Mouse (Mus musculus) heart, postnatal 14 days (tissue): Measurements from ENCODE around the gene Pinlyp. TPM values are rescaled to one million over a fixed set of nuclear protein-coding genes. Genes with fewer than 3 reads are reported as not detected.
"Not testable (repeated sequence)": the region's sequence is repeated elsewhere in the genome, so short reads cannot be mapped to it uniquely, and the experiment has no call there.

ENCODE experiments used
- DNase-seq, 2 experiments: peaks; one replicate each; pipeline ENCODE4 v3.0.0; 2021 to 2022
- intact Hi-C: fragments of 180-260 bp; cut with DNase I; formaldehyde crosslinking; loops from one replicate; pipeline ENCODE4 v1.15.1; 2025
- total RNA-seq, 2 experiments: library from RNA; stranded (reverse); gene quantifications; 2 replicates each; pipeline ENCODE4 v1.2.3; 2021

Gene Pinlyp
- total RNA-seq, 2 experiments from 2014 or later, result not detected

GRCm38 (mm10) chr7:24530062-24530931, 15.6 kb downstream of the Pinlyp start, which contains the start of gene Irgq:
TSS of gene Irgq (plus strand) at chr7:24530689.
- intact Hi-C loops, result loop anchor here (1.0 kb wide), 2 partner anchors 17 to 23 kb away; partner anchors contain the start of gene Zfp428
- DNase-seq, result peak; percentile 99

GRCm38 (mm10) chr7:24529580-24529979, 16.3 kb downstream of the Pinlyp start:
- DNase-seq, result no peak
- intact Hi-C loops, result no loop called here

GRCm38 (mm10) chr7:24528861-24529260, 17.1 kb downstream of the Pinlyp start:
- intact Hi-C loops, result no loop called here
- no peak for DNase-seq

GRCm38 (mm10) chr7:24525686-24526420, 20.1 kb downstream of the Pinlyp start:
- intact Hi-C loops, result no loop called here
- no peak for DNase-seq

- intact Hi-C loops, result no loop called here
- no peak for DNase-seq
Measured at GRCm38 (mm10) chr7:24524978-24525377, 20.9 kb downstream of the Pinlyp start.

- no peak for DNase-seq
- intact Hi-C loops, result no loop called here
Measured at GRCm38 (mm10) chr7:24523723-24524122, 22.2 kb downstream of the Pinlyp start.

GRCm38 (mm10) chr7:24522805-24523204, 23.1 kb downstream of the Pinlyp start:
- intact Hi-C loops, result no loop called here
- no peak for DNase-seq

- not testable (repeated sequence) for DNase-seq
Measured at GRCm38 (mm10) chr7:24520054-24520453, 25.9 kb downstream of the Pinlyp start.

GRCm38 (mm10) chr7:24519130-24519529, 26.8 kb downstream of the Pinlyp start:
- DNase-seq, result no peak
- intact Hi-C loops, result no loop called here

More at GRCm38 (mm10) chr7:24520054-24520453, 25.9 kb downstream of the Pinlyp start:
- intact Hi-C loops, result not testable (repeated sequence)

GRCm38 (mm10) chr7:24517654-24518053, 28.3 kb downstream of the Pinlyp start:
- DNase-seq, result no peak
- intact Hi-C loops, result no loop called here

- intact Hi-C loops, result no loop called here
- DNase-seq, result no peak
Measured at GRCm38 (mm10) chr7:24517077-24517476, 28.8 kb downstream of the Pinlyp start.

GRCm38 (mm10) chr7:24516319-24516718, 29.6 kb downstream of the Pinlyp start:
- DNase-seq, intact Hi-C loops: not testable (repeated sequence)

- intact Hi-C loops, result no loop called here
- DNase-seq, result no peak
Measured at GRCm38 (mm10) chr7:24512355-24512754, 33.6 kb downstream of the Pinlyp start, which contains the start of gene AC161166.1. TSS of gene AC161166.1 (minus strand) at chr7:24512455.

GRCm38 (mm10) chr7:24507726-24508114, 38.2 kb downstream of the Pinlyp start:
- no peak for DNase-seq

GRCm38 (mm10) chr7:24506838-24507725, 38.8 kb downstream of the Pinlyp start, which contains the start of gene Zfp428:
TSS of gene Zfp428 (plus strand) at chr7:24507006.
- intact Hi-C loops, result loop anchor here (1.0 to 5.0 kb wide), 2 partner anchors 23 to 35 kb away; partner anchors contain the start of gene Irgq
- peak; percentile 91 for DNase-seq

More at GRCm38 (mm10) chr7:24507726-24508114, 38.2 kb downstream of the Pinlyp start:
- intact Hi-C loops, result loop anchor here (1.0 to 5.0 kb wide), 2 partner anchors 23 to 35 kb away; partner anchors contain the start of gene Irgq

GRCm38 (mm10) chr7:24506476-24506837, 39.5 kb downstream of the Pinlyp start:
- peak; percentile 25 to 74 for DNase-seq
- intact Hi-C loops, result loop anchor here (5.0 kb wide), 1 partner anchor 34 kb away; no protein-coding TSS in a partner anchor

GRCm38 (mm10) chr7:24506065-24506459, 39.9 kb downstream of the Pinlyp start:
- intact Hi-C loops, result loop anchor here (5.0 kb wide), 1 partner anchor 34 kb away; no protein-coding TSS in a partner anchor
- peak; percentile 23 to 41 for DNase-seq

GRCm38 (mm10) chr7:24505447-24506064, 40.4 kb downstream of the Pinlyp start:
- intact Hi-C loops, result loop anchor here (5.0 kb wide), 1 partner anchor 33 kb away; no protein-coding TSS in a partner anchor
- no peak for DNase-seq

GRCm38 (mm10) chr7:24504868-24505267, 41.0 kb downstream of the Pinlyp start:
- no peak for DNase-seq
- intact Hi-C loops, result loop anchor here (5.0 kb wide), 1 partner anchor 33 kb away; no protein-coding TSS in a partner anchor
